Mouse (Mus musculus) ES-Bruce4 (cell line): Measurements from ENCODE around the gene Ttc9. TPM values are rescaled to one million over a fixed set of nuclear protein-coding genes. Genes with fewer than 3 reads are reported as not detected.

Experiments used
- H3K27ac ChIP-seq: 2 replicates; pipeline ENCODE4 v1.5.1; 2012; ENCODE audit warnings: low read length, inconsistent platforms; ENCODE audit not compliant: insufficient read depth
- H3K27me3 ChIP-seq: 2 replicates; pipeline ENCODE4 v1.6.1; 2012; ENCODE audit warnings: mild to moderate bottlenecking, low read length, inconsistent platforms; ENCODE audit not compliant: control insufficient read depth, poor library complexity, insufficient read depth, severe bottlenecking
- H3K36me3 ChIP-seq: 2 replicates; pipeline ENCODE4 v1.6.1; 2012; ENCODE audit warnings: inconsistent platforms, mild to moderate bottlenecking, low read length, moderate library complexity; ENCODE audit not compliant: control insufficient read depth, poor library complexity, insufficient read depth, severe bottlenecking
- H3K4me1 ChIP-seq: one replicate; pipeline ENCODE4 v1.8.1; 2011; ENCODE audit warnings: low read length; ENCODE audit not compliant: control insufficient read depth, insufficient read depth
- H3K4me3 ChIP-seq: 2 replicates; pipeline ENCODE4 v1.5.1; 2011; ENCODE audit warnings: low read depth, mild to moderate bottlenecking, low read length
- H3K9ac ChIP-seq: 2 replicates; pipeline ENCODE4 v1.6.1; 2012; ENCODE audit warnings: low read depth, mild to moderate bottlenecking, inconsistent platforms; ENCODE audit not compliant: poor library complexity, severe bottlenecking
- H3K9me3 ChIP-seq: replicated peaks from 2 replicates; pipeline ENCODE4 v1.6.1; 2012; ENCODE audit warnings: mild to moderate bottlenecking, low read length, inconsistent platforms; ENCODE audit not compliant: control insufficient read depth, poor library complexity, insufficient read depth, severe bottlenecking
- CTCF ChIP-seq: IDR thresholded peaks from one replicate; pipeline ENCODE4 v1.8.1; 2011; ENCODE audit warnings: low read depth, low read length
- EP300 ChIP-seq: IDR thresholded peaks from 2 replicates; pipeline ENCODE4 v1.6.1; 2011; ENCODE audit warnings: low read depth, low read length; ENCODE audit not compliant: insufficient read depth
- POLR2A ChIP-seq: IDR thresholded peaks from one replicate; pipeline ENCODE4 v1.8.1; 2011; ENCODE audit warnings: low read length; ENCODE audit not compliant: insufficient read depth
- polyA plus RNA-seq: library from polyadenylated mRNA; stranded (reverse); fragments of >200 nt; gene quantifications from 2 replicates; pipeline ENCODE4 v1.2.4, GENCODE M21; 2011; ENCODE audit warnings: low read depth; ENCODE audit not compliant: missing spikeins, insufficient read depth, insufficient read length

Ttc9 gene
- polyA plus RNA-seq, 1 experiment = 2.4 TPM

DNA sequence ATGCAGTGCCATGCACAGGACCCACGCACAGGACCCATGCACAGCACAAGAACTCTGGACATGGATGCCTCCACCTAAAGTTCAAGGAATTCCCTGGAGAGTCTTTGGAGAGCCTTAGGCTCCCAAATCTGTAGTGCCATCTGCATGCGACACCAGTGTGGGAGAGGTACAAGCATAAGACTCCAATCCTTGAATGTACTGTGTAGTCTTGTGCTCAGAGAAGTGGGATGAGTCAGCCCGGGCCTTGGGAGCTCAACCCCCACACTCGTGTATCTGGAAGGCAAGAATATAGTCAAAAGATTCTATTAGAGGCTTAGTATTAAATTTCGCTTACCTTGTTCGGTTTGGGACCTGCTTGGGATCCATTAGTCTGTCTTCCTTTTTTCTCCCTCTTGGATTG, 15.2 kb upstream of the Ttc9 start:
- Histone ChIP-seq H3K9me3 (no peaks in the 10 kb centered on the region), H3K4me1 (no peaks in the 10 kb centered on the region), H3K9ac (no peak overlapping the region), H3K27me3 (no peaks in the 10 kb centered on the region), H3K27ac (no peak overlapping the region), H3K36me3 (no peaks in the 10 kb centered on the region), H3K4me3 (no peak overlapping the region)
- TF ChIP-seq CTCF = no peak
- no peak for TF ChIP-seq POLR2A
- no peak for TF ChIP-seq EP300

DNA sequence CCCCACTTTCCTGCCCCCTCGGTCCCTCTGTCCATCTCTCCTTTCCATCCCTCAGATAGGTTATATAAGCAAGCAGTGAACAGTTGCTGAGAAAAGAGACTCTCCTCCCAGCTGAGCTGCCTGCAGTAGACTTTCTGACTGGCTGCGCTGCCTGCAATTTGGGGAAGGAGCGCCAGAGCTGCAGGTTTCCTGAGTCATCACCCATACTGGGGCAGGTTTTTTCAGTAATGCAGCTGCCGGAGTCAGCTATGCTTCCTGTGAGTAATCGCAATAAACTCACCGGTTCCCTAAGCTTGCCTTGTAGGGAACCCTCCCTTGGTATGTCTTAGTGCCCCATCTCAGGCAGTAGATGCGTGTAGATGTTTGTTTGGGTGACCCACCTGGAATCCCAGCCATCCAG, 14.1 kb upstream of the Ttc9 start:
- TF ChIP-seq CTCF (no peak), EP300 (no peak), POLR2A (no peak)
- Histone ChIP-seq H3K36me3 (no peaks in the 10 kb centered on the region), H3K27ac (no peak overlapping the region), H3K27me3 (no peaks in the 10 kb centered on the region), H3K9me3 (no peaks in the 10 kb centered on the region), H3K9ac (no peak overlapping the region), H3K4me1 (no peaks in the 10 kb centered on the region), H3K4me3 (no peak overlapping the region)

DNA sequence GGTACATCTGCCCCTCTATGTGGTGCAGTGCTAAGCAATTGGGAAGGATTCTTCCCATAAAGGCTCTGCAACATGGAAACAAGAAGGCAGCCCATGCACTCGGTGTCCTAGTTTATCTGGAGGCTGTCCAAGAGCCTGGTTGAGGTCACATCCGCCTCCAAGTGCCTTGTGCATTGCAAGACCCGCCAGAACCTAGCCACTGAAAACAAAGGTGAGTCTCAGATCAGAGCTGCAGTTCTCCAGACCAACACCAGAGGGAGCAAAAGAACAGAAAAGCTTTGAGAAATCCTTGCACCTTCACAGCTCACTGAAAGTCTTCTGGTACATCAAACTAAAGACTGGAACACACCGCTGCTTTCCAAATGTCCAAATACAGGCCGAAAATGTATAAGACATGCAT, 11.7 kb upstream of the Ttc9 start:
- no peak overlapping the region for H3K4me3 ChIP-seq
- H3K36me3 ChIP-seq = no peaks in the 10 kb centered on the region
- no peaks in the 10 kb centered on the region for H3K4me1 ChIP-seq
- H3K9me3 ChIP-seq = no peaks in the 10 kb centered on the region
- no peak overlapping the region for H3K9ac ChIP-seq
- no peaks in the 10 kb centered on the region for H3K27me3 ChIP-seq
- H3K27ac ChIP-seq = no peak overlapping the region
- peak; percentile 58 for TF ChIP-seq CTCF
- TF ChIP-seq EP300 = no peak

DNA sequence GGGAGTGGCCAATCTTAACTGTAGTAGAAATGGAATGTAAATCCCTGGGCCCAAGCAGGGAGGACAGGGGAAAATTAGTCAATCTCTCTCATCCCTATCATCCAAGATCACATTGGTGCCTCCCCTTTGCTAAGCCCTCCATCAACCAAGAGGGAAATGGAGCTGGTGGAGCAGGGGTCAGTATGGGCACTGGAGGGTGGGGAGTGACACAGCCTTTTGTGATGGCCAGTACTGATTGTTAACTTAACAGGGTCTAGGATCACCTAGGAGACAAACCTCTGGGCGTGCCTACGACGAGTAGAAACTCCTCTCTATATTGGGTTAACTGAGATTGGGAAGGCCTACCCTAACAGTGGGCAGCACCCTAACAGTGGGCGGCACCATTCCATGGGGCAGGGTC, 7.7 kb upstream of the Ttc9 start:
- no peak overlapping the region for H3K9ac ChIP-seq
- H3K4me3 ChIP-seq = no peak overlapping the region
- H3K27me3 ChIP-seq = no peaks in the 10 kb centered on the region
- no peaks in the 10 kb centered on the region for H3K9me3 ChIP-seq
- H3K4me1 ChIP-seq = no peaks in the 10 kb centered on the region
- H3K27ac ChIP-seq = no peak overlapping the region
- TF ChIP-seq CTCF = no peak
- no peak for TF ChIP-seq EP300
- no peak for TF ChIP-seq POLR2A
- no peaks in the 10 kb centered on the region for H3K36me3 ChIP-seq

DNA sequence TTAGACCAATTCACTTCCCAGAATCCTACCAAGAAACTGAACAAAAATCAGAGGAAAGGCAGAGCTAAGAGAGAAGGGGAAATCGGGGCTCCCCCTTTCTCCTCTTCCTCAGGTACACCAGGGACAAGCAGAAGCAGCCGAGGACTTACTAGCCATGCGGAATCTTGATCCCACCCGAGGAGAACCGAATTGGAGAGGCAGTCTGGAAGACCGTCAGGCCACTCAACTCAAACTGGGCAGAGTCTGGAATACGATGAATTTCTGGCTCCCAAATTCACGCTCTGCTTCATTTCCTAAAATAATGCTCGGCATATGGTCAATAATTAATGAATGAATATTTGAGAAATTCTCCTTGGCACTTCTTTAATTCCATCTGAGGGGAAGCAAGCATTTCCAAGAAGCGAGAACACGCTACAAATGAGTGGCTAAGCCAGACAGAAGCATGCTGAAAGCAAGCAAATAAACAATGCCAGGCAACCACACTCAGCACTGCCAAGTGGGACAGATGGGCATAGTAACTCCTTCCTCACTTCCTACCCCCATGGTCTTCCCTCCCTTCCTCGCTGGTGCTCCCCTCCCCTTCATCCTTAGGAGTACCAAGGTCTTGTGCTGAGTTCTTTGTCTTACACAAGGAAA, 4.7 kb upstream of the Ttc9 start:
- Histone ChIP-seq H3K4me3 (no peak overlapping the region), H3K27ac (no peak overlapping the region), H3K27me3 (peaks cover 2% of the 10 kb centered on the region; the same call in 1 of the 2 replicates), H3K4me1 (no peaks in the 10 kb centered on the region), H3K9me3 (no peaks in the 10 kb centered on the region), H3K36me3 (no peaks in the 10 kb centered on the region), H3K9ac (no peak overlapping the region)
- TF ChIP-seq POLR2A = no peak
- no peak for TF ChIP-seq EP300
- no peak for TF ChIP-seq CTCF

DNA sequence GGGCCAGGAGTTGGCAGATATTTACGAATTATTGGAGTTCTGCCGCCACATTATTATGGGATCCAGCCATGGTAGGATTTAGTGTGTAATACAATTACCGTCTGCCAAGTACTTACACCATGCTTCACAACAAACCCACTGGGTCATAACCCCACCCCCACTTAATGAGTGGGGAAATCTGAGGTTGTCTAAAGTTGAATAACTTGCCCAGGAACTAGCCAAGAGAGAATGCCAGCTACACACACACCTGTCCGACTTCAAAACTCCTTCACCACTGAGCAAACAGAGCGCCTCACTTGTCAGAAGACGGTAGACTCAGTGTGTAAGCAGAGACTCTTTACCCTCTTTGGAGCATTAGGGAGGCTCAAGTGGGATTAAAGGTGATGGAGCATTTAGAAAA, 3.6 kb upstream of the Ttc9 start:
- no peak overlapping the region for H3K4me3 ChIP-seq
- H3K4me1 ChIP-seq = no peaks in the 10 kb centered on the region
- H3K9ac ChIP-seq = no peak overlapping the region
- TF ChIP-seq EP300 = no peak
- no peak for TF ChIP-seq CTCF
- TF ChIP-seq POLR2A = no peak
- peaks cover 2% of the 10 kb centered on the region; the same call in 1 of the 2 replicates for H3K27me3 ChIP-seq
- no peak overlapping the region for H3K27ac ChIP-seq
- no peaks in the 10 kb centered on the region for H3K36me3 ChIP-seq
- no peaks in the 10 kb centered on the region for H3K9me3 ChIP-seq
